Mouse (Mus musculus) sigmoid colon, adult 10 weeks (tissue): ENCODE measurements around the gene Inpp5a. TPM values are rescaled to one million over a fixed set of nuclear protein-coding genes. Genes with fewer than 3 reads are reported as not detected.

Experiments
- polyA plus RNA-seq: library from polyadenylated mRNA; stranded (reverse); fragments of 350-450 nt; fragmentation: Illumina TruSeq; extraction: RNeasy Lipid Tissue Mini Kit (QIAGEN cat#74804); gene quantifications from one replicate; pipeline ENCODE4 v1.2.3, GENCODE M21; 2014; ENCODE audit warnings: low read depth, low replicate concordance

The Inpp5a gene
- polyA plus RNA-seq: 38.2 TPM

DNA sequence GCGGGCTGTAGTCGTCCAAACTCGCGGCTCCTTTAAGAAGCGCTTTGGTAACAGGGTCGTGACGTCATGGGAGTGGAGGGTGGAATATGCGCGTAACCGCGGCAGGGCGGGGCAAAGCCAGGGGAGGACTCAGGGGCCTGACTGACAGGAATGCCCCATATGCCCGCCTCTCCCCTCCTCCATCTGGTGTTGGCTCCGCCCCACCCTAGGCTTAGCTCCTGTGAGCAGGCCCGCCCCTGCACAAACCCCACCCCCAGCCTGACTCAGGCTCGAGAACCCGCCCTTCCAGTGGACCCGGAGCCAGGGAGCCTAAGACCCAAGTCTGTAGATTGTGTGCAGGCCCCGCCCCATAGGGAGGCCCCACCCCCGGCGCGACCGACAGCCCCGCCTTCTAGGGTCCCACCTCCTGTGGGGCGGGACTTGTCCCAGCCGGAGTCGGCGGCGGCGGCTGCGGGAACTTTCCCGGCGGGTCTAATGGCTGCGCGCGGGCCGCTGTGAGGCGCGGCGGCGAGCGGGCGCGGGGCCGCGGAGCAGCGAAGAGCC lies at the start of gene Inpp5a:
TSS of gene Inpp5a (plus strand) at position 440 of the 543 bp plus-strand sequence.

DNA sequence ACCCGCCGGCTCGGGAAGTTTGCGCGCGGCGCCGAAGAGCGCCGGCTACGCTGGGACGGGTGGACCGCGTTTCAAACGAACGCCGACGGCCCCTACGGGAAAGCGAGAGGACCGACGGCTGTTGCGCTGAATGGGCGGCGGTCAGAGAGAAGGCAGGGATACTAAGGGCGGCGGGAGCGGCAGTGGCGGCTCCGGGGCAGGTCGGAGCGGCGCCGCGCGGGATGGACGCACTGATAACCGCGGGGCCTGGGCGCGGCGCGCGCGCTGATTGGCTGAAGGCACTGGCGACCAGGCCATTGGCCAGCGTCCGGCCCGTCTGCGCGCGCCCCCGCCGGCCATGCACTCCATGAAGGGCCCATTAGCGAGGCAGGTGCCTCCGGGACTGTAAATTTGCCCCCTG lies 193.7 kb downstream of the Inpp5a start, which contains the start of gene Nkx6-2:
TSS of gene Nkx6-2 (minus strand) at position 203 of the 400 bp plus-strand sequence.

Other genes starting within 250 kb of the Inpp5a start
- gene Lrrc27, start 176.1 kb upstream of the Inpp5a start, polyA plus RNA-seq: 1.2 TPM
- not detected for gene Stk32c, start 175.8 kb upstream of the Inpp5a start, polyA plus RNA-seq
- gene Pwwp2b, start 140.6 kb upstream of the Inpp5a start, polyA plus RNA-seq: 1.1 TPM
- gene Nkx6-2, start 193.7 kb downstream of the Inpp5a start, polyA plus RNA-seq: not detected